Mouse (Mus musculus) limb, embryonic 14.5 days (tissue): ENCODE results near the gene Slc7a14. TPM values are rescaled to one million over a fixed set of nuclear protein-coding genes. Genes with fewer than 3 reads are reported as not detected.
"Not testable (repeated sequence)": the region's sequence is repeated elsewhere in the genome, so short reads cannot be mapped to it uniquely, and the experiment has no call there.

Experiments used
- ATAC-seq: fragments of 200-750 bp; cut with Nextera tagmentation; 2 replicates; pipeline ENCODE4 v1.8.0; 2017; ENCODE audit warnings: low read depth, moderate number of reproducible peaks, moderate TSS enrichment; ENCODE audit not compliant: low FRiP score
- DNase-seq: peaks from one replicate; pipeline ENCODE4 v3.0.0-alpha.2; 2015; ENCODE audit warnings: low spot score
- H3K27ac ChIP-seq: fragments of 300-500 bp; sonication (generic); replicated peaks from 2 replicates; pipeline ENCODE4 v1.5.1; 2014; ENCODE audit warnings: low read depth, mild to moderate bottlenecking, low read length, moderate library complexity, mixed read lengths
- H3K27me3 ChIP-seq: fragments of 300-500 bp; sonication (generic); 2 replicates; pipeline ENCODE4 v1.6.1; 2014; ENCODE audit warnings: low read length, mixed read lengths; ENCODE audit not compliant: control insufficient read depth, insufficient read depth
- H3K36me3 ChIP-seq: fragments of 300-500 bp; sonication (generic); 2 replicates; pipeline ENCODE4 v1.6.1; 2014; ENCODE audit warnings: mild to moderate bottlenecking, low read length, moderate library complexity, mixed read lengths; ENCODE audit not compliant: control insufficient read depth, insufficient read depth
- H3K4me1 ChIP-seq: fragments of 300-500 bp; sonication (generic); 2 replicates; pipeline ENCODE4 v1.6.1; 2014; ENCODE audit warnings: antibody characterized with exemption, low read length, mixed read lengths; ENCODE audit not compliant: control insufficient read depth, insufficient read depth
- H3K4me2 ChIP-seq: fragments of 300-500 bp; sonication (generic); replicated peaks from 2 replicates; pipeline ENCODE4 v1.6.1; 2014; ENCODE audit warnings: low read depth, mild to moderate bottlenecking, low read length, moderate library complexity; ENCODE audit not compliant: severe bottlenecking
- H3K4me3 ChIP-seq: fragments of 300-500 bp; sonication (generic); replicated peaks from 2 replicates; pipeline ENCODE4 v1.5.1; 2014; ENCODE audit warnings: low read length
- H3K9ac ChIP-seq: fragments of 300-500 bp; sonication (generic); 2 replicates; pipeline ENCODE4 v1.6.1; 2014; ENCODE audit warnings: mild to moderate bottlenecking, low read depth, low read length, moderate library complexity; ENCODE audit not compliant: severe bottlenecking
- H3K9me3 ChIP-seq: fragments of 300-500 bp; sonication (generic); 2 replicates; pipeline ENCODE4 v1.6.1; 2016; ENCODE audit warnings: low read length; ENCODE audit not compliant: control insufficient read depth
- POLR2A ChIP-seq: fragments of 200-500 bp; IDR thresholded peaks from 2 replicates; pipeline ENCODE4 v1.8.0; 2012; ENCODE audit warnings: inconsistent platforms, mild to moderate bottlenecking, moderate library complexity, borderline replicate concordance; ENCODE audit not compliant: insufficient read depth, insufficient read length; ENCODE audit errors: extremely low read depth
- WGBS: fragments of 180-500 bp; shearing (Covaris S2); extraction: QIAGEN DNeasy Blood & Tissue Kit; methylation state at CpG from one replicate; pipeline ENCODE4 v1.1.7; 2014; 5-methylcytosine and 5-hydroxymethylcytosine counted together
- polyA plus RNA-seq, 2 experiments: library from polyadenylated mRNA; depleted of rRNA in 1 of 2; stranded (reverse) in 1 of 2; unstranded in 1 of 2; fragments of >200 nt; fragmentation: Nextera tagmentation in 1 of 2; extraction: Ambion mirVana in 1 of 2; gene quantifications; 2 replicates each; pipeline versions ENCODE4 v1.2.1 to v1.2.3; 2012 to 2014

The Slc7a14 gene
- polyA plus RNA-seq, 2 experiments, result 0.04 TPM; not detected in 1

DNA sequence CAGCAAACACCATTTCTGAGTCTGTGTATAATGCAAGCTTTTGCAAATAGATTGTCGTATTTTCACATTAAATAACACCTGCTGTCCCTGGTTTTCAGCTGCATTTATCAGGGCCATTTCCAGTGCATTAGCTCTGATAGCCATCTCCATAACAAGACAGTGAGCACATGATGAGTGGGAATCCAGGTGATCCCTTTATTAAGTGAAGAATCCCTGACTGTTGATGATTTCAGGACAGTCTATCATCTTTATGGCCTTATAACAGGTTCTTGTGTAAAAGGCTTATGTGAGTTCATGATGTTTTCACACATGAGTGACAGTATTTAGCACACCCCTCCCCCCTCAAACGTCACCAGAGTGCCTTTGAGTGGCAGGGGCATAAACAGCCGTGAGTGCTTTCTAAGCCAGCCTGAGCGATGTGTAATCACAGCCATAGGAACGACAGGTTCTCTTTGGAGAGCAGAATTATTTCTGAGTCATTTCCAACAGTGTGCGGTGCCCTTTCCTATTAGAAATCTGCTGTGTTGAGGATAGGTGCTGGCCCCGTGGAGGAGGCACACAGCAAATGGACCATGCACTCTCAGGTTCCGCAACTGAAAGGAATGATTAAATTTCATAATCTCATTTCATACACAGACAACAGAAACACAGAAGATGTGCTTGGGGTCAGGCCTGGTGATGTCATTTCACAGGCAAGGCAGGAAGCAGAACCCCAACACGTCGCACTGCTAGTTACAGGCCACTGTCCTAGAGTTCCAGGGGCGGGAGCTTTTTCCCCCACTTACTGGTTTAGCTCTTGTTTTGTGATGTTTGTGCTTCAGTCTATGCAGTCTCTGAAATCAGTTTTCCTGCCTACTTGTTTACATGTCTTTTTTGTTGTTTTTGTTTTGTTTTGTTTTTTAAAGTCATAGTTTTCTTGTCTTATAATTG is 18.2 kb downstream of the Slc7a14 start:
- DNase-seq (no peak), ATAC-seq (no peak)
- H3K4me2 ChIP-seq, result no peak overlapping the region
- H3K27ac ChIP-seq, result no peak overlapping the region
- H3K4me3 ChIP-seq, result no peak overlapping the region
- no peak overlapping the region for H3K9ac ChIP-seq
- H3K36me3 ChIP-seq, result no peaks in the 10 kb centered on the region
- WGBS, result 70% methylated on average over 11 of the region's 11 CpGs
- no peaks in the 10 kb centered on the region for H3K27me3 ChIP-seq
- no peak for TF ChIP-seq POLR2A
- H3K4me1 ChIP-seq, result no peaks in the 10 kb centered on the region
- H3K9me3 ChIP-seq, result no peaks in the 10 kb centered on the region

DNA sequence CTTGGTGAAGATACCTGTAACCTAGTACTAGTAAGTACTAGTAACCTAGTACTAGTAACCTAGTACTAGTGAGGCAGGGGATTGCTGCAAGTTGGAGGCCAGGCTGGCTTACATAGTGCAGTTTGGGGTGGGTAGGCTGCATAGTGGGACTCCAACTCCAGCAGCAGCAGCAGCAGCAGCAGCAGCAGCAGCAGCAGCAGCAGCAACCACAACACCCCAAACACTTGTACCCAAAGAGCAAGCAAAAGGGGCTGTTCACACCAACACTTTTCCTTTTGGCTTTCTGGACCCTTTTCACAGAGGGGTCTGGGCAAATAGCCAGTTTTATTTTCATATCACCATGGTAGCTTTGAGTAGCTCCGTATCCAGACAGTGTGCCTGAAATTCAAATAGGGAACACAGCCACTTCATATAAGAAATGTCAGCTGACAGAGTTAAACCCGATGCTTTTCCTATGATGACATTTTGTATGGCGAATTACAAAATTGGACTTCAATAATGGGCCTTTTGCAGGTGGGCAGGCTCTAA is 22.7 kb downstream of the Slc7a14 start:
- ATAC-seq, result no peak
- TF ChIP-seq POLR2A, result no peak
- 69% methylated on average over 3 of the region's 3 CpGs for WGBS

DNA sequence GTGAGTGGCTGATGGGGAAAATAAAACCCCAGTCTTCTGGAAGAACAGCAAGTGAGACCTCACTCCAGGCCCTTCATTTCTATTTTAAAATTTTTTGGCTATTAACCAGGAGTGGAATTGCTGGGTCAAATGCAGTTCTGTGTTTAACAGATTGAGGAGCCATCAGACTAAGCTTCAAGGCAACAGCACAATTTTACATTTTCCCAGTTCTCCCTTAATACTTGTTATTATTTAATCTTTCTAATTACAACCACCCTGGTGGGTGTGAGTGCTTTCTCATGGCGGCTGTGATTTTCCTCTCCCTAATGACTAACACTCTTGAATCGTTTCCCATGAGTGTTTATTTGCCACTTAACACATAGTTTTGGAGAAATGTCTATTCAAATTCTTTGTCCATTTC is 29.1 kb downstream of the Slc7a14 start:
- no peak for ATAC-seq
- no peak overlapping the region for H3K4me3 ChIP-seq
- no peaks in the 10 kb centered on the region for H3K4me1 ChIP-seq
- H3K4me2 ChIP-seq, result no peak overlapping the region
- H3K27me3 ChIP-seq, result no peaks in the 10 kb centered on the region
- no peak overlapping the region for H3K27ac ChIP-seq
- H3K9me3 ChIP-seq, result no peaks in the 10 kb centered on the region
- H3K36me3 ChIP-seq, result no peaks in the 10 kb centered on the region
- no peak for TF ChIP-seq POLR2A
- H3K9ac ChIP-seq, result no peak overlapping the region
- DNase-seq, result no peak
- 51% methylated on average over 2 of the region's 2 CpGs for WGBS

More for the DNA sequence above, 22.7 kb downstream of the Slc7a14 start:
- Histone ChIP-seq H3K4me1 (no peaks in the 10 kb centered on the region), H3K27ac (no peak overlapping the region), H3K36me3 (no peaks in the 10 kb centered on the region), H3K9ac (no peak overlapping the region), H3K27me3 (no peaks in the 10 kb centered on the region), H3K9me3 (no peaks in the 10 kb centered on the region), H3K4me3 (no peak overlapping the region), H3K4me2 (no peak overlapping the region)
- DNase-seq, result no peak

DNA sequence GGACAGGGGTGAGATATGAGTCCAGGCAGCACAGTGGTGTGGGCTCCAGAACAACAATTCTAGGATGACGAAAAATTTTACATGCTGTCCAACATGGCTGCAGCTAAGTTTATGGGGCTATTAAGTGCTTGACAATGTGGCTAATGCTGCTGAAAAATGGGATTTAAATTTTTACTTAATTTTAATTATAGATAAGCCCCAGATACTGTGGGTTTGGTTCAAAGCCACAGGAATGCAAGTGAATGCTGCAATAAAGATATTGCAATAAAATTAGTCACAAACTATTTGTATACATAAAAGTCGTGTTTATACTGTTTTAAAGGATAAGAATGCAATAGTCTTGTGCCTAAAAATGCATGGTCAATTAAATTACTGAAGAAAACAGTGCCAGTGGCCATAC is 35.3 kb downstream of the Slc7a14 start:
- Histone ChIP-seq H3K9ac (no peak overlapping the region), H3K4me3 (no peak overlapping the region), H3K4me2 (no peak overlapping the region), H3K4me1 (peaks cover 16% of the 10 kb centered on the region), H3K9me3 (no peaks in the 10 kb centered on the region), H3K36me3 (no peaks in the 10 kb centered on the region), H3K27ac (no peak overlapping the region), H3K27me3 (no peaks in the 10 kb centered on the region)
- 36% methylated on average over 2 of the region's 2 CpGs for WGBS
- DNase-seq (no peak), ATAC-seq (no peak)
- TF ChIP-seq POLR2A, result no peak

DNA sequence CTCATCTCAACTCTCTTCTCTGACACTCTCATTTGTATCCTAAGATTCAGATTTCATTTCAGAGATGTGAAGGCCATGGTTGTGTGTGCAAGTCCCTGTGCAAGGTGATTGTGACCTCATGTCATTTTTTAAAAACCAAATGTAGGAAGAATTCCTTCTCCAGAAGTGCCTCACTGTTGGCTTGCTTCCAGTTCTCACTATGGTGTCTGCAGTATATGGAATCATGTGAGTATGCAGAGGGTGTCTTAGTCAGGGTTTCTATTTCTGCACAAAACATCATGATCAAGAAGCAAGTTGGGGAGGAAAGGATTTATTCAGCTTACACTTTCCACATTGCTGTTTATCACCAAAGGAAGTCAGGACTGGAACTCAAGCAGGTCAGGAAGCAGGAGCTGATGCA is 36.9 kb downstream of the Slc7a14 start:
- not testable (repeated sequence) for ATAC-seq, H3K4me3 ChIP-seq, H3K36me3 ChIP-seq, H3K9me3 ChIP-seq, H3K27me3 ChIP-seq, H3K27ac ChIP-seq, H3K9ac ChIP-seq, H3K4me2 ChIP-seq, DNase-seq
- peaks cover 16% of the 10 kb centered on the region for H3K4me1 ChIP-seq
